Mouse (Mus musculus) liver, adult 2 months (tissue): ENCODE data around the gene Gm44965.

Experiments
- CTCF ChIP-seq: fragments of 200-500 bp; IDR thresholded peaks from 2 replicates; pipeline ENCODE4 v1.5.1; 2011; ENCODE audit warnings: low read depth, low read length, control low read depth
- POLR2A ChIP-seq: fragments of 200-500 bp; IDR thresholded peaks from 2 replicates; pipeline ENCODE4 v1.6.1; 2011; ENCODE audit warnings: low read length, control low read depth; ENCODE audit not compliant: insufficient read depth; ENCODE audit errors: extremely low read depth

- TF ChIP-seq POLR2A (no peak), CTCF (no peak)
These were observed 45.4 kb upstream of the Gm44965 start for GRCm38 (mm10) chr6:48548314-48548713.
